Mouse (Mus musculus) adrenal gland, postnatal 4 days (tissue): Measurements from ENCODE around the gene Obp1a. TPM values are rescaled to one million over a fixed set of nuclear protein-coding genes. Genes with fewer than 3 reads are reported as not detected.

Experiments
- DNase-seq, 2 experiments: peaks; one replicate each; pipeline ENCODE4 v3.0.0; 2021 to 2022; ENCODE audit warnings: low spot score in 2 of 2, mixed read lengths in 2 of 2
- long read RNA-seq, 2 experiments: library from polyadenylated mRNA; stranded (forward); transcript quantifications; one replicate each; pipeline ENCODE4 v2.0.0; 2021
- total RNA-seq, 2 experiments: library from RNA; stranded (reverse); gene quantifications; 2 replicates each; pipeline ENCODE4 v1.2.3; 2021

Gene Obp1a
- total RNA-seq = not detected
- long read RNA-seq, experiment 1 = 0 reads
- long read RNA-seq, experiment 2 = 0 reads

DNA sequence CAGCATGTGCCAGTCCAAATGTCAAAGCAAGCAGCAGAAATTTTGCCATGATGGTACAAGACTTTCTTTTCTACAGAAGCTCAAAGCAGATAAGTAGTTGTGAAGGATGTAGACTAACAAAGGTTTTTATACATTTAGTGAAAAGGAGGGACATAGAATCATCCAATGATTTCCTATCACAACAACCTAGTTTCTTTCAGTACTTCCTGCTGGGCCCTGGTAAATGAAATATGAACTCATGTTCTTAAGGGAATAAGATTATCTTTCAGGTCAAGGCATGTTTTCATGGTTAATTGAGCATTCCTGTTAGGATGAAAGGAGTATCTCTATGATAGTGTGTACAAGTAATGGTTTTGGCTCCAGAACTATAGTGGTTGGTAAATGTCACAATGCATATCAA is at the start of gene Obp1a:
TSS of gene Obp1a (minus strand) at position 101 of the 400 bp plus-strand sequence.
- no peak for DNase-seq

DNA sequence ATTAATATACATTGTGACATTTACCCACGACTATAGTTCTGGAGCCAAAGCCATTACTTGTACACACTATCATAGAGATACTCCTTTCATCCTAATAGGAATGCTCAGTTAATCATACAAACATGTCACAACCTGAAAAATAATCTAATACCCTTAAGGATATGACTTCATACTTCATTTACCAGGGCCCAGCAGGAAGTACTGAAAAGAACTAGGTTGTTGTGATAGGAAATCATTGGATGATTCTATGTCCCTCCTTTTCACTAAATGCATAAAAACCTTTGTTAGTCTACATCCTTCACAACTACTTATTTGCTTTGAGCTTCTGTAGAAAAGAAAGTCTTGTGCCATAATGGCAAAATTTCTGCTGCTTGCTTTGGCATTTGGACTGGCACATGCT is 34.0 kb upstream of the Obp1a start, which contains the start of gene Gm5938:
TSS of gene Gm5938 (plus strand) at position 301 of the 400 bp plus-strand sequence.
- no peak for DNase-seq

Other genes starting within 250 kb of the Obp1a start
- not detected for gene Pbsn, start 237.8 kb downstream of the Obp1a start, total RNA-seq
- gene Gm14744, start 226.6 kb downstream of the Obp1a start, total RNA-seq = not detected
- not detected for gene 5430402E10Rik, start 166.3 kb downstream of the Obp1a start, total RNA-seq
- not detected for gene Gm5938, start 34.1 kb upstream of the Obp1a start, total RNA-seq
- not detected for gene Obp1b, start 95.4 kb upstream of the Obp1a start, total RNA-seq
- gene Gm14743, start 154.5 kb upstream of the Obp1a start, total RNA-seq = not detected